Mouse (Mus musculus) embryo, embryonic 9.5 days (tissue): ENCODE results near the gene Commd6.

Source experiments
- DNase-seq: peaks from one replicate; pipeline ENCODE4 v3.0.0-alpha.2; 2017; ENCODE audit errors: extremely low spot score

Commd6 gene

DNA sequence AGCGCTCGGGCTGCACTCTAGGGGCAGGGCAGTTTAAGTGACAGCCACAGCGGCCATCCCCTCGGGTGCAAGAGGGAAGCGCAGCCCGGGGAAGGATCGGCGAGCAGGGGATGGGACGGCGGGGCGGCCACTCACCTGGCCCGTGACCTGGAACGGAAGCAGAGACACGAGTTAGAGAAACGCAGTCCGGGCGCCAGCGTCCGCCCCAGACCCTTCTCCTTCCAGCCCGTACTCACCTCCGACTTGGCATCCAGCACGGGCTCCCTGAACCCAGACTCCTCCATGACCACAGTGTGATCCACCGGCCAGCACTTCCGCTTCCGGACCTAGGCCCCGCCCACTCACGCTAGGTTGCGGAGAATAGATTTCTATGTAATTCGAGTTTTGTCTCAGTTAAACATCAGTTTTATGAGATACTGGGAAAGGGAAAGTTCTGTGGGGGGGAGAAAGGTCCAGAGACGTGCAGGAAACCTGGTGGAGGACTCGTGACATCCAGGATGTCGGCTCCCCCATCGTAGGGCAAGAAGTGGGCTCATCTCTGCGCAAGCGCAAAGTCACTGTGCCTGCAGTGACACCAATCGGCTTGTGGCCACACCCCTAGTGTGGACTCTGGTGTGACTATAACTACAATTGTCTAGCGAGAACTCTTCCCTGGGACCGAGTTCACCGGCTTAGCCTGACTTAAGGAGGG, at the start of gene Commd6:
TSS of gene Commd6 (minus strand) at position 534 of the 691 bp plus-strand sequence.
- peak; percentile 93 for DNase-seq

DNA sequence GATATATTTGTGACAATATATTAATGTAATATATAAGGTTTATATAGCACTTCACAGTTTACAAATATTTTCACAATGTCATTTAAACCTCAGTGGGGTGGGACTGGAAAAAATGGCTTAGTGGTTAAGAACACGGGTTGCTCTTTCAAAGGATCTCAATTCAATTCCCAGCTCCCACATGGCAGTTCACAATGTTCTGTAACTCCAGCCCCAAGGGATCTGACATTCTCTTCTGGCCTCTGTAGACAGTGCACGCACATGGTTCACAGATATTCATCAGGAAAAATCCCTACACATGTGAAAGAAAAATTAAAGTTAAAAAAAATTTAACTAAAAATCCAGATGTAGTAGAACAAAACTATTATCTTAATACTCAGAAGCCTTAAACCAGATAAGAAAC, 47.9 kb upstream of the Commd6 start:
- no peak for DNase-seq

- DNase-seq: no peak
These were observed 47.2 kb upstream of the Commd6 start for GRCm38 (mm10) chr14:101687696-101688095.

GRCm38 (mm10) chr14:101672226-101672625, 31.7 kb upstream of the Commd6 start:
- no peak for DNase-seq

- DNase-seq: no peak
These were observed 28.1 kb upstream of the Commd6 start for GRCm38 (mm10) chr14:101668626-101669025.

DNA sequence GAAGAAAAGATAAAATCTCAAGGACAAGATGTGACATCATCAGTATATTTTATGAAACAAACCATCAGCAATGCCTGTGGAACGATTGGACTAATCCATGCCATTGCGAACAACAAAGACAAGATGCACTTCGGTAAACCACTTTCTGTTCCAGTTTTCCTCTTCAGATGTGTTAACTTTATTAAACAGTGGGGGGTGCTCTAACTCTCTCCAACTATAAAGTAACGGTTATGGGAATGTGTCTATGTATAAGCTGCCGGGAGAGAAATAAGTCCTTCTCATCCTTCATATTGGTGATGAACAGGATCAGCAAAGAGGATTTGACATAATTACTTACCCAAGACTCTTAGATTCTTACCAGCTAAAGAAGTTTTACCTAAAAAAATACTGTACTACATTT, 26.1 kb upstream of the Commd6 start:
- DNase-seq: no peak

DNA sequence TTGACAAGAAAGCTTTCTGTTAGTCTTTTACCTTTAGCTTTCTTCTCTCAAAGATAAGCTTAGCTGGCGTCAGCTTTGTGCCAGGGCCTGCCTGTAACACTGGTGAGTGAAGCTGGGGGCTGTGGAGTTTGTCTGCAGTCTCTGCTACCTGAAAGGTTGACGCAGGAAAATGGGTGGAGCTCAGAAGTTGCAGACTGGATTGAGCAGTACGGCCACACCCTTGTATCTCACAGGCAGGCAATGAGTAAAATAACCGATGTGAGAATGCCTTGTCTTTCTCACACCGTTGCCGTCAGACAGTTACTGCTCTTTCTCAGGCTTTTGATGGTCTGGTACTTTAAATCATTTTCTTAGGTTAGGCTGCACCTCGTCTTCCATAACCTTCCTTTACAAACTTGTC, 25.6 kb upstream of the Commd6 start:
- DNase-seq: no peak

- DNase-seq: no peak
These were observed 23.8 kb upstream of the Commd6 start for GRCm38 (mm10) chr14:101664274-101664673.

DNA sequence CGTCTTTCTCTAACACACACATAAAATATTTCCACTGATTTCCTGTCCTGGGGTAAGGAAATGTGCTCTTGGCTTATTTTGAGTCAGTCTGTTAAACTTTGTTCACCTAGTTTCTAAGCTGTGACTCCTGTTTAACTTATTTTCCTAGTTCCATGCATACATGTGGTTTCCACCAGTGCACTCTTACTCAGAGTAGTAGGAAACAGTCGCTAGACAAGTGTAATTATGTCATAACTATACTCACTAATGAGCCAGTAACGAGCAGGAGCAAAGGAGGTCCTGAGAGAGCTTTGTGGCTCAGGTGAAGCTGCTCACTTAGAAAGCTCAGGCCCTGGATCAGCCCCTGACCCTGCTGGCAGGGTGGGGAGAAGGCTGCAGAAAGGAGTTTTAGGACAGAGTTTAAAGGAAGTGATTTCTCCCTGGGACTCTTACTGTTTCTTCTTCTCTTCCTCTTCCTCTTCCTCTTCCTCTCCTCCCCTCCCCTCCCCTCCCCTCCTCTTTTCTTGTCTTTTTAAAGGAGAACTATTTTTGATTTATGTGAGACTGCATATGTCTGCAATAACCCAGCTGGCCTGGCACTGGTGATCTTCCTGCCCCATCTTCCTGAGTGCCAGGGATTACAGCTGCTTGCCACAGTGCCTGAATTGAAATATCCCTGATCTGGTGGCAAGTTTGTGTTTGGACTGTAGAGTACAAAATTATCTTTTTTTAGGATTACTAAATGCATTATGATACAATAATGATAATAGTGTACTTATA, 21.3 kb upstream of the Commd6 start:
- DNase-seq: no peak

DNA sequence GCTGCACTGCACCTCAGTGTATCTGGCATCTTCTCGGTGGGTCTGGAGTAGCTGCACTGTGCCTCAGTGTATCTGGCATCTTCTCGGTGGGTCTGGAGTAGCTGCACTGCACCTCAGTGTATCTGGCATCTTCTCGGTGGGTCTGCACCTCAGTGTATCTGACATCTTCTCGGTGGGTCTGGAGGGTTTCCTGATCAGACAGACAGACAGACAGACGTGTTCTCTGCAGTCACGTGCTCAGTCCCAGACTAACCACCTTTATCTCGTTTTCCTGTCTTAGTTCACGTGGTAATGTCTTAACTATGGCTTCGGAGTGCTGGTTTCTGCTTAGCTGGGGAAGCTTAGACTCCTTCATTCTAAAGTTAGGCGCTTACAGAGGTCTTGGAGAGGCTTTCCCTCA, 15.8 kb upstream of the Commd6 start:
- DNase-seq: no peak

DNA sequence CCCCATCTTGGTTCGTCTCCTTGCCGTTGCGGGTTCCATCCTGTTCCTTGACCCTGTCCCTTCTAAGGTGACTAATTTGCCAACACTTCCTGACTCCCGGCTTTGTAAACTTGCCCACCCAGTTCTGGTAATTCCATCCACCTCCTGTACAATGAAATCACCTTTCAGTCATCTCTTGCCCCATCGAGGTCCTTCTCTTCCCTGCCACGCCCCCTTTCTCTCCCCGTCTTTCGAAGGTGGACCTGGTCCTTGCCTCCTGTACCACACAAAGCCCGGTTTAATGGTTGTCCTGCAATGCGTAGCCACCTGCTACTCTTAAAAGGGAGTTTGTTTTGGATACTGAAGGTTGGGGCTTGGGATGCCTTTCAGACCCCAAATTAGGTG, 14.0 kb upstream of the Commd6 start:
- no peak for DNase-seq

- DNase-seq: peak; percentile 98
These were observed 13.4 kb upstream of the Commd6 start, which contains the start of gene Uchl3 for GRCm38 (mm10) chr14:101653581-101654525. Uchl3 (plus strand) TSS chr14:101653967.

GRCm38 (mm10) chr14:101652571-101652970, 12.1 kb upstream of the Commd6 start:
- DNase-seq: no peak

GRCm38 (mm10) chr14:101650551-101650950, 10.1 kb upstream of the Commd6 start:
- DNase-seq: no peak

DNA sequence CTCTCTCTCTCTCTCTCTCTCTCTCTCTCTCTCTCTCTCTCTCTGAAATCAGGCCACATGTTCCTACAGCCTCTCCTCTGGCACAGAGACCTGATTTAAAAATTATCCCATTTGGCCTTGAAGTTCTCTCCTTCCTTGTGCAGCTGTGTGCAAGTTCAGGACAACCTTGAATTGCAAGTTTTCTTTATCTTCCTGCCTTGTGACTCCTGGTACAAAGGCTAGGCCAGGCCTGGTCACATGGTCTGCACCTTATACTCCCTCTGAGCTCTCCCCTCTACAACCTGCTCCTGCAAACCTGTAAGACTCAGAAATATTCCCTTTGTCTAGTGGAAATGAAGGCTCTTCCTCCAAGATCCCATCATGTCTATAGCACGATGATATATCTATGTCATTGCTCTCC, 4.5 kb upstream of the Commd6 start:
- no peak for DNase-seq

- no peak for DNase-seq
These were observed 3.1 kb downstream of the Commd6 start for GRCm38 (mm10) chr14:101637381-101637780.

DNA sequence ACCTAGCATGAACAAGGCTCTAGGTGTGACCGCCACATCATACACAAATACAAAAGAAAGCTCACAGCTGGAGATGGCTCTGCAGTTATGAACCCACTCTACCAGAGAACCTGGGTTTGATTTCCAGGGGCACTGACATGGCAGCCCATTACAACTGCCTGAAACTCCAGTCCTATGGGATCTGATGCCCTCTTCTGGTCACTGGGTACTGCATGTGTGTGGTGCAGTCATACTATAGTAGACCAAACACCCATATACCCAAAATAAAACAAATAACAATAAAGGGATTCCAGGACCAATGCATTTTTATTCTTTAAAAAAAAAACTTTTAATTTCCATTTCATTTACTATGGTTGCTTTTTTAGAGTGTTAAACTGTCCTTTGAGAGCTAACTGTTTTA, 4.7 kb downstream of the Commd6 start:
- DNase-seq: no peak

DNA sequence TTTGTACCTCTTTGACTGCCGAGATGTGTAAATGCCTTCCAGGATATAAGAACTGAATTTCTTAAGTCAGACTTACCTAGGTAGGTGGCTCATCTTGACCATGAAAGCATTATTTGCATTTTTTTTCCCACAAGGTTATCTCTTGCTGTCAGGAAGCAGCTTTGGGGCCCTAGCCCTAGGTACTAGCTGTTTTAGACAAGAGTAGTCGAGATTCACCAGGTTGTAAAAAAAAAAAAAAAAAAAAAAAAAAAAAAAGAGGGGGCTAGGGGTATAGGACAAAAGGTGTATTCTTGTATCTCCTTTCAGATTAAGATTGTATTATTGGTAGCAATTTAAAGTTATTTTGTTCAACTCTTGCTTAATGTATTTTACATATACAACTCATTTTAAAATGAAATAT, 9.9 kb downstream of the Commd6 start:
- no peak for DNase-seq

GRCm38 (mm10) chr14:101617680-101618079, 22.8 kb downstream of the Commd6 start:
- no peak for DNase-seq

DNA sequence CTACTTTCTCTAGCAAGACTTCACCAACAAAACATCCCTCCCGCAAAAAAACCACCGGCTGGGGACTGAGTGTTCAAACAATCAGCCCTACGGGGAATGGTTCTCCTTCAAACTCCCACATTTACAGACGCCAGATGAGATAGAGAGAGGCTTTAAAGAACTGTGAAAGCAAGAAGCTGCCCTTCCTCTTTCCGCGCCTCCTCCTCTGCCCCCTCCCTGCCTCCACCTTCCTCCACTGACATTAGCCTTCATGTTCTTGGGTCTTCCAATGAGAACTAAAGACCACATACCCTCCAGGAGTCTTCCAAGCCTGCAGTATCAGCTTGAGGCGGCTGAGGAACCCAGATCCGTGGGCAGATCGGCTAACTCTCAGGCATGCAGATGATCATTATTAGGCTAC, 24.3 kb downstream of the Commd6 start:
- DNase-seq: no peak

- DNase-seq: no peak
These were observed 27.3 kb downstream of the Commd6 start for GRCm38 (mm10) chr14:101613206-101613605.

DNA sequence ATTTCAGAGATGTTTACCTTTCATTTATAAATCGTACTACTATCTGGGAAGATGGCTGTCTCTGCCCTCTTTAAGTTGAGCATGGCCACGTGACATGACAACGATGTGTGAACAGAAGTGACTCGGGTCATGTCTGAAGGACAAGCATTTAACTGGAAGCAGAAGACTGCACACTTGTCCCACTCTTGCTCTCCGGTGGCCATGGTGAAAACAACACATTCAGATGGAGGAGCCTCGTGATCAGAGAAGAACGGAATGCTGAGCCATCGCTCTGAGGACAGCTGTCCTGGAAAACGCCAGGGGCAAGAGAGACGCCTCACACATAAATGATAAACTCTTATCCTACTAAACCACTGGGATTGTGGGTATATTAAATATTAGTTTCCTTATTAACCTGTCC, 29.8 kb downstream of the Commd6 start:
- no peak for DNase-seq
